Comparison of ENCODE assay signal across 16 mouse cellular contexts in genomic region chr2:37784473-37784872, GRCm38 (mm10). TPM values are rescaled to one million over a fixed set of nuclear protein-coding genes. Genes with fewer than 3 reads are reported as not detected.
DNase-seq lines count a peak whose midpoint lies in the region; ATAC-seq and TF ChIP-seq lines count a peak whose summit lies in the region.
"Had no signal": no experiment of that assay in that cellular context is flagged by ENCODE, and none has a peak within 500 bp of the region (broad histone marks: within the 10 kb centered on the region; RNA-seq: fewer than 3 reads in every experiment).

No protein-coding gene starts in this region.

- peaks cover 82% of the 10 kb centered on the region for H3K4me1 ChIP-seq in heart, embryonic 10.5 days
- peaks cover 70% of the 10 kb centered on the region for H3K4me1 ChIP-seq in heart, embryonic 12.5 days (replicated peaks)
- H3K4me1 ChIP-seq in stomach, postnatal 0 days (replicated peaks; ENCODE audit: control insufficient read depth, insufficient read depth) = no peaks in the 10 kb centered on the region

- no peak overlapping the region for H3K9ac ChIP-seq in heart, embryonic 12.5 days
- no peak overlapping the region for H3K9ac ChIP-seq in stomach, postnatal 0 days (ENCODE audit: low read length)
- H3K9ac ChIP-seq: forebrain, embryonic 12.5 days; limb, embryonic 12.5 days; liver, embryonic 14.5 days; neural tube, embryonic 12.5 days had no signal

- H3K4me2 ChIP-seq in heart, embryonic 12.5 days = no peak overlapping the region
- H3K4me2 ChIP-seq in stomach, postnatal 0 days (replicated peaks; ENCODE audit: low read depth) = no peak overlapping the region
- H3K4me2 ChIP-seq: forebrain, embryonic 12.5 days; limb, embryonic 12.5 days; neural tube, embryonic 12.5 days had no signal

- H3K27ac ChIP-seq in heart, embryonic 10.5 days = peak overlapping the region; percentile 67; the same call in 1 of the 2 replicates
- H3K27ac ChIP-seq in heart, embryonic 12.5 days (ENCODE audit: poor library complexity, severe bottlenecking) = no peak overlapping the region
- H3K27ac ChIP-seq in stomach, postnatal 0 days (replicated peaks) = no peak overlapping the region
- H3K27ac ChIP-seq: forebrain, embryonic 12.5 days; hindbrain, embryonic 10.5 days; limb, embryonic 12.5 days; liver, embryonic 14.5 days; neural tube, embryonic 12.5 days had no signal

- H3K4me3 ChIP-seq in heart, embryonic 10.5 days = no peak overlapping the region
- no peak overlapping the region for H3K4me3 ChIP-seq in heart, embryonic 12.5 days
- no peak overlapping the region for H3K4me3 ChIP-seq in stomach, postnatal 0 days (ENCODE audit: low read depth, low read length)
- H3K4me3 ChIP-seq: forebrain, embryonic 12.5 days; hindbrain, embryonic 10.5 days; limb, embryonic 12.5 days; neural tube, embryonic 12.5 days had no signal

- peaks cover 10% of the 10 kb centered on the region; the same call in 1 of the 2 replicates for H3K27me3 ChIP-seq in heart, embryonic 10.5 days (ENCODE audit: insufficient read depth, poor library complexity, severe bottlenecking)
- peaks cover 22% of the 10 kb centered on the region; the same call in 1 of the 2 replicates for H3K27me3 ChIP-seq in heart, embryonic 12.5 days (replicated peaks)
- no peaks in the 10 kb centered on the region for H3K27me3 ChIP-seq in stomach, postnatal 0 days (ENCODE audit: control insufficient read depth, insufficient read depth, low read length)

- no peak for TF ChIP-seq CTCF in stomach, postnatal 0 days (IDR thresholded peaks at IDR 0.05; ENCODE audit: low read depth)

- DNase-seq in heart, embryonic 10.5 days (ENCODE audit: low spot score) = no peak
- DNase-seq in kidney, postnatal 4 days = peak; percentile 52 to 69
- no peak for DNase-seq in kidney, adult 18-20 months
- DNase-seq in right cerebral cortex, adult 18-20 months = peak; percentile 65
- no peak for DNase-seq in right cerebral cortex, postnatal 4 days
- peak; percentile 34 for DNase-seq in stomach, postnatal 0 days (ENCODE audit: low spot score)
- no peak for DNase-seq in thymus, postnatal 14 days
- DNase-seq: B cell, adult 2 months; cerebellum, postnatal 10 days had no signal

- peaks cover 18% of the 10 kb centered on the region for H3K36me3 ChIP-seq in heart, embryonic 10.5 days
- no peaks in the 10 kb centered on the region for H3K36me3 ChIP-seq in heart, embryonic 12.5 days
- H3K36me3 ChIP-seq in stomach, postnatal 0 days (ENCODE audit: control insufficient read depth, insufficient read depth, low read length) = no peaks in the 10 kb centered on the region
- H3K36me3 ChIP-seq: limb, embryonic 12.5 days had no signal

- no peak for ATAC-seq in heart, embryonic 12.5 days (ENCODE audit: insufficient number of reproducible peaks, low FRiP score)
- ATAC-seq in stomach, postnatal 0 days (ENCODE audit: low FRiP score, low TSS enrichment) = peak; percentile 27; the same call in 1 of the 2 replicates
- ATAC-seq: inflammation-experienced regulatory T-cells, adult 6 months had no signal

- no peaks in the 10 kb centered on the region; the same call in 1 of the 2 replicates for H3K9me3 ChIP-seq in heart, embryonic 10.5 days
- H3K9me3 ChIP-seq in heart, embryonic 12.5 days (replicated peaks) = no peaks in the 10 kb centered on the region
- H3K9me3 ChIP-seq in stomach, postnatal 0 days (ENCODE audit: control insufficient read depth, low read length) = no peaks in the 10 kb centered on the region
- H3K9me3 ChIP-seq: forebrain, embryonic 12.5 days; hindbrain, embryonic 10.5 days; limb, embryonic 12.5 days; neural tube, embryonic 12.5 days had no signal

- WGBS in heart, embryonic 10.5 days = 55% methylated on average over 5 of the region's 5 CpGs
- 47% methylated on average over 5 of the region's 5 CpGs for WGBS in heart, embryonic 12.5 days
- WGBS in stomach, postnatal 0 days = 56% methylated on average over 5 of the region's 5 CpGs

- TF ChIP-seq EP300 in stomach, postnatal 0 days (optimal IDR thresholded peaks at IDR 0.05) = no peak

RNA-seq across cellular contexts. Expression of gene Crb2, which starts 8.4 kb away (rescaled TPM):
- polyA plus RNA-seq in heart, embryonic 10.5 days (2016; fragmentation: Nextera tagmentation; extraction: Ambion mirVana) = 15.2 and 18.5 TPM in 2 replicates
- 7.6 and 9.1 TPM in 2 replicates for polyA plus RNA-seq in heart, embryonic 12.5 days (2016; fragmentation: Nextera tagmentation; extraction: Ambion mirVana)
- polyA plus RNA-seq in stomach, postnatal 0 days (2015; fragmentation: Nextera tagmentation; extraction: Ambion mirVana) = 0.47 and 0.74 TPM in 2 replicates
- polyA plus RNA-seq: inflammation-experienced regulatory T-cells, adult 6 months had no signal

Comparison
In these comparisons a context has a peak if more than half of its experiments do, and no peak if none do; other contexts are left out.
1. DNase-seq: peak in kidney, postnatal 4 days (2 of 2), right cerebral cortex, adult 18-20 months (single experiment) and stomach, postnatal 0 days (single experiment); none in heart, embryonic 10.5 days (single experiment), kidney, adult 18-20 months (single experiment), right cerebral cortex, postnatal 4 days (single experiment) and thymus, postnatal 14 days (single experiment).